Mouse (Mus musculus) G1E (cell line): ENCODE data around the gene Arhgap31.

Source experiments
- CTCF ChIP-seq: IDR thresholded peaks from 2 replicates; pipeline ENCODE4 v1.5.1; 2012; ENCODE audit warnings: low read depth, low read length, inconsistent platforms, mixed read lengths
- GATA1 ChIP-seq: IDR thresholded peaks from 2 replicates; pipeline ENCODE4 v1.6.1; 2012; ENCODE audit warnings: borderline replicate concordance, low read length, inconsistent platforms, mixed read lengths
- POLR2AphosphoS5 ChIP-seq: IDR thresholded peaks from 2 replicates; pipeline ENCODE4 v1.6.1; 2012; ENCODE audit warnings: low read depth, low read length, inconsistent platforms; ENCODE audit not compliant: insufficient replicate concordance

- TF ChIP-seq CTCF (no peak), POLR2AphosphoS5 (no peak), GATA1 (no peak)
Measured at GRCm38 (mm10) chr16:38637085-38637484, 76.0 kb downstream of the Arhgap31 start.
